Mouse (Mus musculus) spleen, adult 2 months (tissue): ENCODE results near the gene Mecp2. TPM values are rescaled to one million over a fixed set of nuclear protein-coding genes. Genes with fewer than 3 reads are reported as not detected.
"Not testable (repeated sequence)": the region's sequence is repeated elsewhere in the genome, so short reads cannot be mapped to it uniquely, and the experiment has no call there.

Experiments used
- DNase-seq, 2 experiments: peaks; one replicate each; pipeline versions ENCODE4 v3.0.0 to v3.0.0-alpha.2; 2012 to 2021; ENCODE audit warnings: low spot score in 2 of 2, low read depth in 1 of 2
- H3K27ac ChIP-seq: fragments of 200-500 bp; 2 replicates; pipeline ENCODE4 v1.5.1; 2012; ENCODE audit warnings: low read length, inconsistent platforms; ENCODE audit not compliant: insufficient read depth
- H3K27me3 ChIP-seq: fragments of 200-500 bp; 2 replicates; pipeline ENCODE4 v1.6.1; 2012; ENCODE audit warnings: mild to moderate bottlenecking, moderate library complexity, low read length, inconsistent platforms; ENCODE audit not compliant: control insufficient read depth, insufficient read depth
- H3K36me3 ChIP-seq: fragments of 200-500 bp; 2 replicates; pipeline ENCODE4 v1.6.1; 2012; ENCODE audit warnings: mild to moderate bottlenecking, low read length, inconsistent platforms; ENCODE audit not compliant: control insufficient read depth, insufficient read depth
- H3K4me1 ChIP-seq: fragments of 200-500 bp; 2 replicates; pipeline ENCODE4 v1.6.1; 2011; ENCODE audit warnings: inconsistent platforms; ENCODE audit not compliant: control insufficient read depth, insufficient read depth, insufficient read length
- H3K4me3 ChIP-seq: fragments of 200-500 bp; 2 replicates; pipeline ENCODE4 v1.5.1; 2011; ENCODE audit warnings: mild to moderate bottlenecking, inconsistent platforms; ENCODE audit not compliant: insufficient read depth, insufficient read length; ENCODE audit errors: extremely low read depth
- CTCF ChIP-seq: fragments of 200-500 bp; IDR thresholded peaks from 2 replicates; pipeline ENCODE4 v1.5.1; 2011; ENCODE audit warnings: mild to moderate bottlenecking, inconsistent platforms; ENCODE audit not compliant: insufficient read depth, insufficient read length, insufficient replicate concordance; ENCODE audit errors: extremely low read depth
- POLR2A ChIP-seq: fragments of 200-500 bp; IDR thresholded peaks from 2 replicates; pipeline ENCODE4 v1.6.1; 2011; ENCODE audit warnings: low read depth, low read length, inconsistent platforms
- WGBS: fragments of 180-500 bp; shearing (Covaris S2); methylation state at CpG from one replicate; pipeline ENCODE4 v1.1.7; 2018; 5-methylcytosine and 5-hydroxymethylcytosine counted together
- polyA plus RNA-seq: library from polyadenylated mRNA; depleted of rRNA; stranded (reverse); fragments of >200 nt; gene quantifications from 2 replicates; pipeline ENCODE4 v1.2.3, GENCODE M21; 2012; rRNA removed

Mecp2 gene
- 5.5 and 6.1 TPM in 2 replicates for polyA plus RNA-seq

- H3K4me1 ChIP-seq, H3K27ac ChIP-seq, DNase-seq, H3K4me3 ChIP-seq, H3K36me3 ChIP-seq, H3K27me3 ChIP-seq: not testable (repeated sequence)
- 16% methylated on average over 1 of the region's 1 CpGs for WGBS
Observed at GRCm38 (mm10) chrX:74135263-74135662, at the start of gene Mecp2. Gene Mecp2 (minus strand): TSS chrX:74135363.

- TF ChIP-seq POLR2A, result no peak
- no peak for TF ChIP-seq CTCF
- H3K4me1 ChIP-seq, result no peaks in the 10 kb centered on the region
- no peaks in the 10 kb centered on the region for H3K27me3 ChIP-seq
- DNase-seq, result no peak
- WGBS, result 89% methylated on average over 17 of the region's 17 CpGs
- no peak within 1 kb of the TSS for H3K27ac ChIP-seq
- H3K4me3 ChIP-seq, result no peak within 1 kb of the TSS
- no peaks in the 10 kb centered on the region for H3K36me3 ChIP-seq
Observed at GRCm38 (mm10) chrX:74176959-74177358, 41.8 kb upstream of the Mecp2 start, which contains the start of gene Tktl1. Gene Tktl1 (plus strand): TSS chrX:74177259.

- no peaks in the 10 kb centered on the region for H3K4me1 ChIP-seq
- H3K27ac ChIP-seq, result no peak within 1 kb of the TSS
- TF ChIP-seq POLR2A, result no peak
- no peak for TF ChIP-seq CTCF
- 95% methylated on average over 1 of the region's 1 CpGs for WGBS
- no peak within 1 kb of the TSS for H3K4me3 ChIP-seq
- no peaks in the 10 kb centered on the region for H3K27me3 ChIP-seq
- H3K36me3 ChIP-seq, result no peaks in the 10 kb centered on the region
- no peak for DNase-seq
Observed at GRCm38 (mm10) chrX:74167738-74168137, 32.6 kb upstream of the Mecp2 start, which contains the start of gene Tex28. Gene Tex28 (minus strand): TSS chrX:74167838.

- TF ChIP-seq CTCF (no peak), POLR2A (no peak)
- Histone ChIP-seq H3K27ac (no peak within 1 kb of the TSS), H3K4me3 (no peak within 1 kb of the TSS), H3K4me1 (no peaks in the 10 kb centered on the region), H3K27me3 (no peaks in the 10 kb centered on the region), H3K36me3 (no peaks in the 10 kb centered on the region)
- no peak for DNase-seq
Observed at GRCm38 (mm10) chrX:74127164-74127563, 8.0 kb downstream of the Mecp2 start, which contains the start of gene Opn1mw. Gene Opn1mw (plus strand): TSS chrX:74127464.

- peak in 1 of 2 experiments; percentile 45 for DNase-seq
- H3K4me1 ChIP-seq, result no peaks in the 10 kb centered on the region
- no peak overlapping the region for H3K27ac ChIP-seq
- no peak overlapping the region for H3K4me3 ChIP-seq
- no peaks in the 10 kb centered on the region for H3K27me3 ChIP-seq
- WGBS, result 68% methylated on average over 2 of the region's 2 CpGs
- TF ChIP-seq POLR2A, result no peak
- no peak for TF ChIP-seq CTCF
- no peaks in the 10 kb centered on the region for H3K36me3 ChIP-seq
Observed at GRCm38 (mm10) chrX:74124975-74125374, 10.2 kb downstream of the Mecp2 start.

GRCm38 (mm10) chrX:74115511-74115910 lies 19.7 kb downstream of the Mecp2 start:
- H3K27ac ChIP-seq, result peak overlapping the region; percentile 64
- WGBS, result 17% methylated on average over 10 of the region's 10 CpGs

GRCm38 (mm10) chrX:74114036-74114435 lies 21.1 kb downstream of the Mecp2 start:
- no peaks in the 10 kb centered on the region for H3K4me1 ChIP-seq
- H3K36me3 ChIP-seq, result no peaks in the 10 kb centered on the region
- H3K27me3 ChIP-seq, result no peaks in the 10 kb centered on the region
- TF ChIP-seq CTCF (no peak), POLR2A (no peak)
- H3K27ac ChIP-seq, result no peak overlapping the region
- H3K4me3 ChIP-seq, result no peak overlapping the region
- no peak for DNase-seq

More at GRCm38 (mm10) chrX:74115511-74115910, 19.7 kb downstream of the Mecp2 start:
- H3K4me3 ChIP-seq, result peak overlapping the region; percentile 59; the same call in 1 of the 2 replicates
- H3K27me3 ChIP-seq, result no peaks in the 10 kb centered on the region
- no peaks in the 10 kb centered on the region for H3K36me3 ChIP-seq
- TF ChIP-seq POLR2A, result no peak
- peak; percentile 47; the same call in 1 of the 2 replicates for TF ChIP-seq CTCF
- no peaks in the 10 kb centered on the region for H3K4me1 ChIP-seq
- peak; percentile 49 to 70 for DNase-seq
